Mouse (Mus musculus): ENCODE measurements around the gene Astn1. TPM values are rescaled to one million over a fixed set of nuclear protein-coding genes. Genes with fewer than 3 reads are reported as not detected.

Astn1 gene
- total RNA-seq, 2 experiments from 2014 or later = 9.1 to 10.2 TPM

- DNase-seq (ENCODE audit: low spot score in 2 of 2) = no peak
Observed at GRCm38 (mm10) chr1:158606324-158606723, 244.3 kb downstream of the Astn1 start.

GRCm38 (mm10) chr1:158607201-158607600 lies 245.1 kb downstream of the Astn1 start:
- DNase-seq (ENCODE audit: low spot score in 2 of 2) = no peak

GRCm38 (mm10) chr1:158615202-158615601 lies 253.1 kb downstream of the Astn1 start:
- DNase-seq (ENCODE audit: low spot score in 2 of 2) = no peak

- no peak for DNase-seq (ENCODE audit: low spot score in 2 of 2)
Observed at GRCm38 (mm10) chr1:158617943-158618342, 255.9 kb downstream of the Astn1 start.

- DNase-seq (ENCODE audit: low spot score in 2 of 2) = no peak
Observed at GRCm38 (mm10) chr1:158632935-158633334, 270.9 kb downstream of the Astn1 start.

- DNase-seq (ENCODE audit: low spot score in 2 of 2) = no peak
Observed at GRCm38 (mm10) chr1:158633441-158633840, 271.4 kb downstream of the Astn1 start.

- DNase-seq (ENCODE audit: low spot score in 2 of 2) = no peak
Observed at GRCm38 (mm10) chr1:158641306-158641705, 279.2 kb downstream of the Astn1 start.

- no peak for DNase-seq (ENCODE audit: low spot score in 2 of 2)
Observed at GRCm38 (mm10) chr1:158642247-158642646, 280.2 kb downstream of the Astn1 start.

GRCm38 (mm10) chr1:158652799-158653198 lies 290.7 kb downstream of the Astn1 start:
- no peak for DNase-seq (ENCODE audit: low spot score in 2 of 2)

GRCm38 (mm10) chr1:158653808-158654520 lies 291.9 kb downstream of the Astn1 start:
- DNase-seq (ENCODE audit: low spot score in 2 of 2) = peak in 1 of 2 experiments; percentile 8

- DNase-seq (ENCODE audit: low spot score in 2 of 2) = no peak
Observed at GRCm38 (mm10) chr1:158654571-158655205, 292.6 kb downstream of the Astn1 start.

- no peak for DNase-seq (ENCODE audit: low spot score in 2 of 2)
Observed at GRCm38 (mm10) chr1:158656986-158657385, 294.9 kb downstream of the Astn1 start.

- DNase-seq (ENCODE audit: low spot score in 2 of 2) = no peak
Observed at GRCm38 (mm10) chr1:158666001-158666400, 303.9 kb downstream of the Astn1 start.

GRCm38 (mm10) chr1:158669971-158670592 lies 308.0 kb downstream of the Astn1 start:
- peak; percentile 56 to 57 for DNase-seq (ENCODE audit: low spot score in 2 of 2)

GRCm38 (mm10) chr1:158687726-158688125 lies 325.7 kb downstream of the Astn1 start:
- no peak for DNase-seq (ENCODE audit: low spot score in 2 of 2)

- no peak for DNase-seq (ENCODE audit: low spot score in 2 of 2)
Observed at GRCm38 (mm10) chr1:158697423-158697822, 335.4 kb downstream of the Astn1 start.

- DNase-seq (ENCODE audit: low spot score in 2 of 2) = no peak
Observed at GRCm38 (mm10) chr1:158697859-158698569, 335.9 kb downstream of the Astn1 start.

GRCm38 (mm10) chr1:158699276-158699675 lies 337.2 kb downstream of the Astn1 start:
- no peak for DNase-seq (ENCODE audit: low spot score in 2 of 2)

- DNase-seq (ENCODE audit: low spot score in 2 of 2) = no peak
Observed at GRCm38 (mm10) chr1:158700147-158700546, 338.1 kb downstream of the Astn1 start.

- DNase-seq (ENCODE audit: low spot score in 2 of 2) = no peak
Observed at GRCm38 (mm10) chr1:158701336-158701735, 339.3 kb downstream of the Astn1 start.

GRCm38 (mm10) chr1:158713301-158714095 lies 351.4 kb downstream of the Astn1 start:
- peak in 1 of 2 experiments; percentile 9 for DNase-seq (ENCODE audit: low spot score in 2 of 2)
